Mouse (Mus musculus) ES-E14 (cell line): ENCODE measurements at regions not wholly inside any gene's neighbourhood (a gene's known extent, or its start where the extent isn't known, plus 50 kb on each side); places are given as distances from the start of the nearest gene placed in this dataset.

Experiments
- CHD2 ChIP-seq: IDR thresholded peaks from 2 replicates; pipeline ENCODE4 v1.6.1; 2014; ENCODE audit warnings: mild to moderate bottlenecking, low read depth, low read length, inconsistent platforms
- MAFK ChIP-seq: IDR thresholded peaks from 2 replicates; pipeline ENCODE4 v1.6.1; 2014; ENCODE audit warnings: mild to moderate bottlenecking, low read depth, low read length, inconsistent platforms; ENCODE audit not compliant: insufficient read depth
- ZNF384 ChIP-seq: IDR thresholded peaks from 2 replicates; pipeline ENCODE4 v1.6.1; 2012; ENCODE audit warnings: low read depth, low read length, inconsistent platforms

DNA sequence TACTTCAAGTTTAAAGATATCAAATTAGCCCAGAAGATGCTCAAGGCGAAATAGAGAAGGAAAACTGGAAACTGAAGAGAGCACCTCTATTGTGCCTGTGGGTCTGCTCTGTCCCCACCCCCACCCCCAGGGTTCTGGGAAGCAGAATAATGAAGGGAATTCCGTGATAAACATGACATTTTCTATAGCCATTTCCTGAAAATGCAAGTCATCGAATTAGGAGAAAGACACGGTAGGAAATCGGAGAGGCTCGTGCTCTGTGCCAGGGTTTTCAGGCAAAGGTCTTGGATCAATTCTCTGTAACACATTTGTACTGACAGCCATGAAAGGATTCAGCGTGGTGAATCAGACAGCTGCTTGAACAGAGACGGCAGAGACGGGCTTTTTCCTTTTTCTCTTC is 152.7 kb downstream of the Phlda1 start:
- TF ChIP-seq ZNF384 (no peak), CHD2 (no peak), MAFK (no peak)
